Mouse (Mus musculus) lung, adult 18-20 months (tissue): Measurements from ENCODE around the gene Fbln2.

Source experiments
- DNase-seq, 2 experiments: peaks; one replicate each; pipeline ENCODE4 v3.0.0; 2022; ENCODE audit warnings: mixed read lengths in 2 of 2

Fbln2 gene

DNA sequence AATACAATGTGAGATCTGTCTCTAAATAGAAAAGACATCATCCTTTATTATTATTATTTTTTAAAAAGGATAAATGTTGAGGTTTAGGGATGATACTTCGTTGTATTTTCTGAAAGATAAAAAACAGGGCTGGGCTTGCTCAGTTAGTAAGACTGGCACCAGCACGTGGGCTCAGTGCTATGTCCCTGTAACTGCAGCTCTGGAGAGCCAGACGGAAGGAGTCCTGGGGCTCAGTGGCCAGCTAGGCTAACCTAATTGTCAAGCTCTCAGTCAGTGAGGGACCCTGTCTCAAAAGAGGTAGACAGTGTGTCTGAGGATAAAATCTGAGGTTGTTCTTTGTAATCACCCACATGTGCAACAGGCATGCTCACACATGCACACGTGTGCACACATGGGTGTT is 19.3 kb downstream of the Fbln2 start:
- DNase-seq, result no peak

DNA sequence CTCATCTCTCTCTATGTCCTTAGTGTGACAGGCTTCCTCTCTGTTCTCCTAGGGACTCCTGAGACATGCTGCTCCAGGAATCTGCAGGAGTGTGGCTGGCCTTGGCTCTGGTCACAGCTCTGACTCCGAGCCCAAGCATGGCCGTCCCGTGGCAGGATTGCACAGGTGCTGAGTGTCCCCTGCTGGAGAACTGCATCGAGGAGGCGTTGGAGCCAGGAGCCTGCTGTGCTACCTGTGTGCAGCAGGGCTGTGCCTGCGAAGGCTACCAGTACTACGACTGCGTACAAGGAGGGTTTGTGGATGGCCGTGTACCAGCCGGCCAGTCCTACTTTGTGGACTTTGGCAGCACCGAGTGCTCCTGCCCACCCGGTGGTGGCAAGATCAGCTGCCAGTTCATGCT is 20.8 kb downstream of the Fbln2 start:
- no peak for DNase-seq

DNA sequence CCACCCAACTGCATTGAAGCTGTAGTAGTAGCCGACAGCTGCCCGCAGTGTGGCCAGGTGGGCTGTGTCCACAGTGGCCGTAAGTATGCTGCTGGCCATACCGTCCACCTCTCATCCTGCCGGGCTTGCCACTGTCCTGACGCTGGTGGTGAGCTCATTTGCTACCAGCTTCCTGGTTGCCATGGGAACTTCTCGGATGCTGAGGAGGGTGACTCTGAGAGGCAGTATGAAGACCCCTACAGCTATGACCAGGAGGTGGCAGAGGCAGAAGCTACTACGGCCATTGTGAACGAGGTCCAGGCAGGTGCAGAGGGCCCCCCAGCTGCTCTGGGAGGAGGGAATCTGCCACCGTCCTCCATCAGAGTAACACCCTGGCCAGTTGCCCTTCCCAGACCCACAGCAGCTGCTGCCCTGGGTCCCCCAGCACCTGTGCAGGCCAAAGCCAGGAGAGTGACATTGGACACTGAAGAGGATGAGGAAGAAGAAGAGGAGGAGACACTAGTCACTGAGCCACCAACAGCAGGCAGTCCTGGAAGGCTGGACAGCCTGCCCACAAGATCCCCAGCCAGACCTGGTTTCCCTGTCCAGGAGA is 21.3 kb downstream of the Fbln2 start:
- no peak for DNase-seq

DNA sequence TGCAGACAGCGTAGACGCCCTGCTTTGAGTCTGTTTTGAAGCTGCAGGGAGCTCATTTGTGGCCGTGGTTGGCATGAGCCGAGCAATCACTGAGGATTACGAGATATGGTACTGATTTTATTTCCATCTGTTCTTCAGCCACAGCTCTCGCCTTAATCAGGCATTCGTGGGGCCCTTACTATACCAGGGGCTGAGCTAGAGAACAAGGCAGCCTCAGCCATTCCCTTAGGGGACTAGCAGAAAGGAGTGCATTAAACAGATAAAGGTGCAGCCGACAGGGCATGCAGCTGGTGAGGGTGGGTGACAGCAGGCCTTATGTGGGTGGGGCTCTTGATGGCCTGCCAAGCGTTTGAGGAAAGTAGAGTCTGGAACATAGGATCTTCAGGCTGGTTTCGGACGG is 23.8 kb downstream of the Fbln2 start:
- no peak for DNase-seq

GRCm38 (mm10) chr6:91236429-91236828 is 24.2 kb downstream of the Fbln2 start:
- no peak for DNase-seq

DNA sequence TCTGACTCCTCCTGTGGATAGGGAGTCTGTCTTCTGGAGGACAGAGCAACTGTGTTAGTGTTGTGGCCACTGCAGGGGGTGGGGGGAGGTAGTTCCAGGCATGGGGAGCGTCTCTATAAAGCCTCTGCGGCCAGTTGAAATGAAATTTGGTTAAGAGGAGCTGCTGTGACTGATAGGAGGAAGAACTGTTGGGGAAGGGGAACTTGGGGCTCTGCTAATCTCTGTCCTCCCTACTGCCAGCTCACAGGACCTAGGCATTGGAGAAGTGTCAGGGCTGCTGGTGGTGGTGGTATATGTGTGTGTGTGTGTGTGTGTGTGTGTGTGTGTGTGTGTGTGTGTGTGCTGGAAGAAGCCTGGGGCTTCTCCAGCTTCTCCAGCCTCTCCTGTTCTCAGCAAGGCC is 25.0 kb downstream of the Fbln2 start:
- DNase-seq, result no peak

GRCm38 (mm10) chr6:91240537-91240936 is 28.3 kb downstream of the Fbln2 start:
- peak; percentile 21 to 30 for DNase-seq

DNA sequence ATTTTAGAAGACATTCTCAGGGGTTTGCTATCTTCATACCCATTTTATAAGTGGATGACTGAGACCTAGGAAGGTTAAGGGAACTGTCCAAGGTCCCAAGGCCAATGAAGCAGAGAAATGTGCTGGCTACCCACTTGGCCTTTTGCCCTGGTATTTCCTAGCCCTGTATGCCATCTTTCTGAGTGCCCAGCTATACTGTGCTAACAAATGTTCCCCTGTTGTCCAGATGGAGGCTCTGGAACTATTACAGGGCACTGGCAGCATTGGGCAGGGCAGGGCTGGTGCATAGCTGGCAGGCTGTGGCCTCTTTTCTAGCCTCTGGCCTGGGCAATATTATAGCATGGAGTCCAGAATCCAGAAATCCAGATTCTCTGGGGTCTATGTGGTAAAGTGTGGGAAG is 28.7 kb downstream of the Fbln2 start:
- DNase-seq, result no peak

- no peak for DNase-seq
Observed at GRCm38 (mm10) chr6:91243395-91243794, 31.1 kb downstream of the Fbln2 start.

DNA sequence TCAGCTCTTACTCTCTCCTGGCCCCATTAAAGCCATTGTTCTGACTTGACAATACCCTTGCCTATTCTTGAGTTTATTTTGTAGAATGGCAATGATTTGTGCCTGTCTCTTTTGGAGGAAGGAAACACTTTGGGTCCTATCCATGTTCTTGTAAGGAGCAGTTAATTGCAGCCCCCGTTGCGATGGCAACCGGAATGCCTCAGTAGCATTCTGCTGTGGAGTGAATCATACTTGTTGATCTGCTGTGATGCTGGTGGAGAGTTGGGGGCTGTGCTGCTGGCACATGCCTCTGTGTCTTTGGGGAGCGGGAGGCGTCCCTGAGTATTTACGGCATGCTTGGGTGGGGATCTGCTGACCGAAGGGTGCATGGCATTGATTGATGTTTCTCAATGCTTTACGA is 32.1 kb downstream of the Fbln2 start:
- DNase-seq, result no peak

DNA sequence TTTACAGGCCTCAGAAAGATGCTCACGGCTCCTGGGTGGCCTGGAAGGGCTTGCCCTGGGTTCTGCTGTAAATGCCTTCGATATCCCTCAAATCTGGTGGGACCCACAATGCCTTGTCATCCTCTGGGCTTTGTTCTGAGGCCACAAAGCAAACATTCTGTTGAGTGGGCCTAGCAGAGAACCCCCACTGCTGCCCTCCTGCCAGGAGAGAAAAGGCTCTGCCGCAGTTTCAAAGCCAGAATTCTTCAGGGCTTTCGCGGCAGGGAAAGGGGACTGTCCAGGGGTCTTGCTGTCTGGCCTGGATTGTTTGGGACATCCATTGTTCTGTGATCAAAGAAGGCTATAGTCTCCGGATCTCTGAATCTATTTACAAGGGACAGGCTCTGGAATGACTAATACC is 33.1 kb downstream of the Fbln2 start:
- no peak for DNase-seq

DNA sequence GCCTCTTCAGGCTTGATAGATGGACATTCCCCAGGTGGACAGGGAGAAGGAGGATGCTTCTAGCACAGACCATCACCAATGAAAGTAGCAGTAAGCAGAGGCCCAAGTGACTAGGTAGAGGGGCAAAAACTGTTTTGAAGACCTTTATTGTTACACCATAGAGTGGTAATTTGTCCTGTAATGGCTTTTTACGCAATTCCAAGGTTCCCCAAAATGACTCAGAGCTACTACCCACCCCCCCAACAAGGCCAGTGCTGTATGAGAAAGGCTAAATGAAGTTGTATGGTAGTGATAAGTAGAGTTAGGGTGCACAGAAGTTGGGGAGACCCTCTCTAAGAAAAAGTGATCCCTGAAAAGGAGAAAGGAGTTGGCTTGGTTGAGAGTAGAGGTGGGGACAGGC is 35.1 kb downstream of the Fbln2 start:
- DNase-seq, result no peak

DNA sequence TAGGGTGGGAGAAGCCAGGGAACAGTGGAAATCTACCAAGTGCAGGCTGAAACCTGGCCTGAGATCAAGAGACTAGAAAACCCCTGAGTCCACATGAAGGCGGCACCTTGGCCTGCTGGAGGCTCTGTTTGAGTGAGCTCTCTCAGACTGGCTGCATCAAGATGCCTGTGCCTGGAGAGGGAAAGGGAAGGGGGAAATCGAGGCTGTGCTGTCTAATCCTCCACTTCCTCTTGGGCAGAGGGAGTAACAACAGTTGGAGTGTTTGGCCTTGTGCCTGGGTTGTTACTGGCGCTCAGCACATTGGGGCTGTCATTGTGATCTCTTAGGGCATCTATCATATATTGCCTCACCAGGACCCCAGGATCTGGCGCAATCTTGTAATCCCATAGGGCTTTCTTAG is 36.4 kb downstream of the Fbln2 start:
- DNase-seq, result peak in 1 of 2 experiments; percentile 27

GRCm38 (mm10) chr6:91249797-91250196 is 37.5 kb downstream of the Fbln2 start:
- no peak for DNase-seq

DNA sequence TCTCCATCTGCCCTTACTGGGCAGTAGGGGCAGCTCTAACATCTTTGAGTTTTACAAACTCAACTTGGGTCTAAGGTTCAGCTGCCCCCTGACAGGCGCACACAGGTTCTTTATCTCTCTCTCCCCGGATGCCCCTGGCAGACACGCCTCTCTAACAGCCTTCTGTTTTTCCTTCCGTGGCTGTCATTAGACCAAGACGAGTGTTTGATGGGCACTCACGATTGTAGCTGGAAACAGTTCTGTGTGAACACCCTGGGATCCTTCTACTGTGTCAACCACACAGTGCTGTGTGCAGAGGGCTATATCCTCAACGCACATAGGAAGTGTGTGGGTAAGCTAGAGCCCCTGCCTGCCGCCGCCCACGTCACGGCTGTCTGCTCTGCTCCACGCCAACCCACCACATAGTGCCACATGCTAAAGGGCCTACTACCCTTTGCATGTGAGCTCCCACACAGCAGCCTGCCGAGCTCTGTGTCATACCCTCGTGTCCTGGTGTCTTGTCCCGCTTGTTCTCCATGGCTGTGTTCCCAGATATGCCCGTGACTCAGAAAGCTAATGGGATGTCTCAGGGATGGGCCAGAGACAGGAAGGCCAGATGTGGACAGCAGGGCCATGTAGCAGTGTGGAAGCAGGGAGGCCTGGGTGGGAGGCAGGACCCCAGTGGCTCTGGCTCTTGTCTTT is 47.3 kb downstream of the Fbln2 start:
- no peak for DNase-seq

DNA sequence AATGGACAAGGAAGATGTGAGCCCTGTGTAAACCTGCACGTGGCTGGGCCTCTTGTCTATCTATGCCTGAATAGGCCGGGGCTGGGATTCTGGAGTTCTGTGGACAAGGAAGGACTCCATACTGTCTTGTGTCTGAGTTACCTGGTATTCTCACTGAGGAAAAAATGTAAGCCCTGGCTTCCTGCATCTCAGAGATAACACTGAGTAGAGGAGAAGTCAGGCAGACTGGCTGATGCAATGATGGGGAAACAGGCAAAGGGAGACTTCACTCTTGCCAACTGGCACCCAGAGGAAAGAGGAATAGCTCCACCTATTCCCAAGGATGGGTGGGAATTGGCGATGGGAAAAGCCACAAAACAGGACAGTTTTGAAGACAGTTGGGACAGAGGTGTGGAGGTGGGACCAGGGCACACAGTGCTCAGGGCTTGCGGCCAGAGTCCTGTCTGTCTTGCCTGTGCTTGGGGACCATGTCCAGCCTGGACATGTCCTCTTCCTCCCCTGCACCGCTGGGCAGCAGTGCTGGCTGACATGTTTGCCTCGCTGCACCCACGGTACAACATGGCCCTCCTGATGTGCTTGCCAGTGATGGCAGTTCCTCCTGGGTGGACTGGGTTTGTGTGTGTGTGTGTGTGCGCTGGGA is 48.2 kb downstream of the Fbln2 start:
- no peak for DNase-seq

DNA sequence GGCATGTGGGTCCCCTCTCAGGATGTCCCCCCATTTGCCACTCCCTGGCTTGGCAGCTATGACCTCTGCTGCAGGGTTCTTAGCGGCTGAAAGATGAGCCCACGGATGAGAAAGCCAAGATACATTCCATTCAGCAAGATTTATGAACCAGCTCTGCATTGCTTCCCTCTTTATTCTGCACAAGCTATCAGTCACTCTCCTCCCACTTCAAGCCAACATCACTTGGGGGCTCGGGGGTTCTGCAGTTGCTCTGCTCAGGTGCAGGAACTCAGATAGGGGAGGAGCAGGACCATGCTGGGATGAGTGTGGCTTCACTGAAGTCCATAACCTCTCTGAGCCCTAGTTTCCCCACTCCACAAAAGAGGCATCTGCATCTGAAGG is 48.7 kb downstream of the Fbln2 start:
- no peak for DNase-seq

GRCm38 (mm10) chr6:91265616-91266015 is 53.4 kb downstream of the Fbln2 start:
- DNase-seq, result no peak

DNA sequence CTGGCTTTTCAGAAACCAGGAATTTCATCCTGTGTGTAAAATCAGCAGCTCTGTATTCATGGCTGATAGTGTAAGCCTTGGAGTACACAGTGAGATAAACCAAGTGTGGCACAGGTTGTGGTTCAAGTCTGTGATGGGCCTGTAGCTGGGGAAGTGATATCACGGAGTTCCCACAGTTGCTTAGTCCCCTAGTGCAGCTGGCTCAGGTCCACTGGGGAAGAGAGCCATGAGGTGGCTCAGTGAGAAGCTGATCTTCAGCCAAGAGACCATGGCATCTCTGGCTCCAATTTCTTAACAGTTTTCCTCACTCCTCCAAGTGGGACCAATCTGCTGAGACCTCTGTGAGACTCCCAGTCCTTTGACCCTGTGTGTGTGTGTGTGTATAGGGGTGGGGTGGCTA is 54.4 kb downstream of the Fbln2 start:
- no peak for DNase-seq

GRCm38 (mm10) chr6:91268318-91268717 is 56.1 kb downstream of the Fbln2 start:
- DNase-seq, result no peak

DNA sequence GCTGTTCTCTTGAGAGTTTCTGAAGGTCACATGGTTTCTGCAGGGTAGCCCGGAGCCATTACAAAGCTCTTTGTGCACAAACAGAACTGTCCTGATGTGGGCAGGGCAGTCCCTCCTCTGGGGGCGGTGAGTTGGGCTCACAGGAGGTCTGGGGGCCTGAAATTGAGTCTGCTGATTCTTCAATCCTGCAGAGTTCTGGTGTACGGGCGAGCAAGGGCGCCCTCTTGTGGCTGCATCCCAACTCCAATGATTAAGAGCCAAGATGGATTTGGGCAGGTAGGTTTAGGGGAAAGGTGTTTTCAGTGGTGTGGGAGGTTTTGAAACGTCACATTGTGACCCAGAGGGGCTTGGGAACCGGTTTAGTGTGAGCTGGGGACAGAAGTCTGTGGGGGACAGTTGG is 65.3 kb downstream of the Fbln2 start:
- peak in 1 of 2 experiments; percentile 14 for DNase-seq

DNA sequence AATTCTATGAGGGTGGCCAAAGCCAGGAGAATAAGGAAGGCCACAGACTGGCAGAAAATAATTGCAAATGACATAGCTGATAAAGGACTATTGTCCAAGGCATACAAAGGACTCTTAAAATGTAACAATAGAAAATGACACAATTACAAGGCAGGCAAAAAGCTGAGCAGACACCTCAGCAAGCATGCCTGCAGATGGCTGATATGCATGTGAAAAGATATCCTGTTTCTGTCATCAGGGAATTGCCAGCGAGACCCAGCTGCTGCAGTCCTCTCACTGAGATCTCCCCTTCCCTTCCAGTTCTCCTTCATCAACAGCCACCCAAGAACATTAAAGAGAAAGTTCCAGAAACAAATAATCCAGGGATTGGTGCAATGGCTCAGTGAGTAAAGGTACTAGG is 66.0 kb downstream of the Fbln2 start:
- DNase-seq, result no peak

- DNase-seq, result no peak
Observed at GRCm38 (mm10) chr6:91279477-91279876, 67.2 kb downstream of the Fbln2 start.

DNA sequence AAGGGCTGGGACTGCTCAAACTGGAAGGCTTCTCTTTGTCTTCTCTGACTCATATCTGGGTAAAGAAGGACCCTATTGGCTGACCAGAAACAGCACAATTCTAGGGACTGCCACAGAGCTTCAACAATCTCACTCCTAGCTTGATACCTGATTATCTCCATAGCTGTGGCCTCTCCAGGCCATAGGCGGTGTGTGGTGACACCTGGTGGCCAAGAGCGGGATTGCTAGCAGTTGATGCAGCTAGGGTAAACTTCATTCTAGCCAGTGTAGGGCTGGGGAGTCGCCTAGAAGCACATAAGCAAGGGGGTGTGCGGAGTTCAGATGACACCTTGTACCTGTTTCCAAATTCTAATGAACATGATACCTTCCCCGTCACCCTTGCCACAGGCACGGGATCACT is 69.0 kb downstream of the Fbln2 start:
- DNase-seq, result peak; percentile 76

- no peak for DNase-seq
Observed at GRCm38 (mm10) chr6:91281747-91282146, 69.5 kb downstream of the Fbln2 start.
